11 mouse cellular contexts compared by ENCODE assay signal in the genomic region with DNA sequence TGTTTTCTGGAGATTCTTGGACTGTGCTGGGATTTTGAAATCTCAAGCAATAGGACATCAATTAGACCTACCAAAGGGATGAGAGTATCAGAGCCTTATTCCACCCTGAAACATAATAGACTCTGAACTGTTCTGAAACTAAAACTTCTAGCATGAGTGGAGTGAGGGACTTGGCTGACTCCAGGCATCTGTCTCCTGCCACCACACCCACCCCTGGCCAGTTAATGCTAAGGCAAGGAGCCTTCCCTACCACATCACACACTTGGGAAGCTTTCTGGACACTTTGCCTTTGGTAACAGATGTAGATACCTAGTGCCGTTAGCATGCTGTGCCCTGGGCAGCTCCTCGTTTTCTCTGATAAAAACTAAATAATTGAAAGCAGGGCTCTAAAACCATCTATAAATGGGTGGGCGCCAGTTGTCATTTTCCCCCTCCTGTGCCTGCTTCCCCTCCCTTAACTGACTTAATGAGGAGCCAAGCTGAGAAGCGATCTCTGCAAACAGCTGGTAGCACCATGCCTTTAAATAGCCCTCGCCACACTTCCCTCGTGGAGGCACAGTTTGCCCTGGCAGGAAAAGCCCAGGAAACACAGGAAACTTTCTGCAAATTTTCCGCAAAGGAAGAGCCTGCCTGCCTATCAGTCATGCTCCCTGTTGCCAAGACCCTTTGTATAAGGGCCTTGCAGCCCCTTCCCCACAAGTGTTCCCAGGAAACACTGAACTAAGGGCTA. TPM values are rescaled to one million over a fixed set of nuclear protein-coding genes. Genes with fewer than 3 reads are reported as not detected.
DNase-seq lines count a peak whose midpoint lies in the region; ATAC-seq and TF ChIP-seq lines count a peak whose summit lies in the region.
"Had no signal": no experiment of that assay in that cellular context is flagged by ENCODE, and none has a peak within 500 bp of the region (broad histone marks: within the 10 kb centered on the region; RNA-seq: fewer than 3 reads in every experiment).

No protein-coding gene starts in this region.

- peaks cover 8% of the 10 kb centered on the region for H3K36me3 ChIP-seq in heart, embryonic 13.5 days
- H3K36me3 ChIP-seq in limb, embryonic 10.5 days, result no peaks in the 10 kb centered on the region
- H3K36me3 ChIP-seq in stomach, postnatal 0 days (ENCODE audit: control insufficient read depth, insufficient read depth, low read length), result no peaks in the 10 kb centered on the region
- H3K36me3 ChIP-seq: hindbrain, embryonic 15.5 days had no signal

- TF ChIP-seq CTCF in stomach, postnatal 0 days (IDR thresholded peaks at IDR 0.05; ENCODE audit: low read depth), result no peak

- WGBS in heart, embryonic 13.5 days, result 34% methylated on average over 7 of the region's 7 CpGs
- 35% methylated on average over 7 of the region's 7 CpGs for WGBS in limb, embryonic 10.5 days
- WGBS in stomach, postnatal 0 days, result 55% methylated on average over 7 of the region's 7 CpGs

- no peak overlapping the region for H3K4me3 ChIP-seq in heart, embryonic 13.5 days
- H3K4me3 ChIP-seq in limb, embryonic 10.5 days, result 0 out of 2 replicates have a peak overlapping the region, but pooled peaks have one; percentile 8
- no peak overlapping the region for H3K4me3 ChIP-seq in stomach, postnatal 0 days (ENCODE audit: low read depth, low read length)
- H3K4me3 ChIP-seq: hindbrain, embryonic 15.5 days had no signal

- peak overlapping the region; percentile 21; the same call in 1 of the 2 replicates for H3K9ac ChIP-seq in heart, embryonic 13.5 days
- no peak overlapping the region for H3K9ac ChIP-seq in stomach, postnatal 0 days (ENCODE audit: low read length)
- H3K9ac ChIP-seq: hindbrain, embryonic 15.5 days had no signal

- H3K4me2 ChIP-seq in heart, embryonic 13.5 days, result no peak overlapping the region
- no peak overlapping the region for H3K4me2 ChIP-seq in stomach, postnatal 0 days (replicated peaks; ENCODE audit: low read depth)
- H3K4me2 ChIP-seq: hindbrain, embryonic 15.5 days had no signal

- H3K9me3 ChIP-seq in heart, embryonic 13.5 days, result no peaks in the 10 kb centered on the region
- no peaks in the 10 kb centered on the region for H3K9me3 ChIP-seq in limb, embryonic 10.5 days (replicated peaks)
- no peaks in the 10 kb centered on the region for H3K9me3 ChIP-seq in stomach, postnatal 0 days (ENCODE audit: control insufficient read depth, low read length)
- H3K9me3 ChIP-seq: hindbrain, embryonic 15.5 days had no signal

- DNase-seq in heart, postnatal 10 days, result no peak
- DNase-seq in lung, postnatal 10 days, result peak; percentile 24
- DNase-seq in lung, postnatal 36 days, result no peak
- DNase-seq in limb, embryonic 10.5 days (ENCODE audit: low spot score), result no peak
- no peak for DNase-seq in stomach, postnatal 0 days (ENCODE audit: low spot score)
- DNase-seq: cerebellum, adult 2 months; kidney, postnatal 10 days; thymus, postnatal 25 days had no signal

- no peak for ATAC-seq in heart, embryonic 13.5 days (ENCODE audit: extremely low read depth, insufficient number of reproducible peaks, low FRiP score, low TSS enrichment)
- no peak for ATAC-seq in stomach, postnatal 0 days (ENCODE audit: low FRiP score, low TSS enrichment)
- ATAC-seq in erythroid progenitor cell, adult 5-6 weeks (replicated peaks; ENCODE audit: low FRiP score, poor library complexity, severe bottlenecking), result no peak

- H3K4me1 ChIP-seq in heart, embryonic 13.5 days, result peaks cover 22% of the 10 kb centered on the region
- H3K4me1 ChIP-seq in limb, embryonic 10.5 days, result peaks cover 35% of the 10 kb centered on the region
- 0 out of 2 replicates have a peak, but pooled peaks cover 2% of the 10 kb centered on the region for H3K4me1 ChIP-seq in stomach, postnatal 0 days (replicated peaks; ENCODE audit: control insufficient read depth, insufficient read depth)

- no peaks in the 10 kb centered on the region for H3K27me3 ChIP-seq in heart, embryonic 13.5 days (replicated peaks)
- H3K27me3 ChIP-seq in limb, embryonic 10.5 days (ENCODE audit: low read depth, poor library complexity, severe bottlenecking), result no peaks in the 10 kb centered on the region
- no peaks in the 10 kb centered on the region for H3K27me3 ChIP-seq in stomach, postnatal 0 days (ENCODE audit: control insufficient read depth, insufficient read depth, low read length)
- H3K27me3 ChIP-seq: hindbrain, embryonic 15.5 days had no signal

- intact Hi-C loops in heart, postnatal 10 days (cut with DNase I), result no loop called here

- TF ChIP-seq EP300 in stomach, postnatal 0 days (optimal IDR thresholded peaks at IDR 0.05), result no peak

- peak overlapping the region; percentile 69 for H3K27ac ChIP-seq in heart, embryonic 13.5 days (replicated peaks)
- peak overlapping the region; percentile 56; the same call in 1 of the 2 replicates for H3K27ac ChIP-seq in limb, embryonic 10.5 days
- peak overlapping the region; percentile 65 for H3K27ac ChIP-seq in stomach, postnatal 0 days (replicated peaks)
- H3K27ac ChIP-seq: hindbrain, embryonic 15.5 days had no signal

RNA-seq across cellular contexts. Expression of a gene that starts 54.9 kb away (rescaled TPM):
- polyA plus RNA-seq in heart, embryonic 13.5 days (2015; fragmentation: Nextera tagmentation; extraction: Ambion mirVana), result 2.0 TPM in 2 replicates
- 10 to 100 TPM; 21.4 to 22.5 TPM for total RNA-seq in heart, postnatal 10 days (2021)
- polyA plus RNA-seq in limb, embryonic 10.5 days (2016; fragmentation: Nextera tagmentation; extraction: Ambion mirVana), result 0.48 and 0.63 TPM in 2 replicates
- 10.5 and 11.7 TPM in 2 replicates for polyA plus RNA-seq in stomach, postnatal 0 days (2015; fragmentation: Nextera tagmentation; extraction: Ambion mirVana)
- 7.9 and 12.2 TPM in 2 replicates for total RNA-seq in erythroid progenitor cell, adult 5-6 weeks (2015; ENCODE audit: low replicate concordance)
- 2.4 and 2.9 TPM in 2 replicates for total RNA-seq in erythroid progenitor cell, adult 5-6 weeks (2017; ENCODE audit: low replicate concordance)
